Mouse (Mus musculus) Muller cell, postnatal 12 days (primary cell): ENCODE results near the gene S100a11.

Source experiments
- DNase-seq: peaks from one replicate; pipeline ENCODE4 v3.0.0-alpha.2; 2015; ENCODE audit errors: inconsistent ontology term

The S100a11 gene

DNA sequence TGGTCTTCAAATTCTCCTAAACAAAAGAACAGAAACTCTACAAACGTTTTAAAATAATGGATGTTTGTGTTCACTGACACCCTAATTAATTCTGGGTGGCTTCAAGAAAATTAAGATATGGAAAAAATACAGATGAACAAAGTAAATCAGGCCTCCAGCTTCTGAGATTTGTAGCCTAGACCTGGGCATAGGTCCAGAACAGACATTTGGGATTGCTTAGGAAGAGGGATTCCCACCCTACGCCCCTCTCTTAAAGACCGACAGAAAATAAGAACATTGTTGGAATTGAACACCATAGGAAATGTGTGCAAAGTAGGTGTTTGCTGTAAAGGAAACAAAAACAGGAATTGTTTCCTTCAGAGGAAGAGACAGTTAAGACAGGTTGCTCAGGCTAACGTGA, 37.2 kb downstream of the S100a11 start:
- no peak for DNase-seq

DNA sequence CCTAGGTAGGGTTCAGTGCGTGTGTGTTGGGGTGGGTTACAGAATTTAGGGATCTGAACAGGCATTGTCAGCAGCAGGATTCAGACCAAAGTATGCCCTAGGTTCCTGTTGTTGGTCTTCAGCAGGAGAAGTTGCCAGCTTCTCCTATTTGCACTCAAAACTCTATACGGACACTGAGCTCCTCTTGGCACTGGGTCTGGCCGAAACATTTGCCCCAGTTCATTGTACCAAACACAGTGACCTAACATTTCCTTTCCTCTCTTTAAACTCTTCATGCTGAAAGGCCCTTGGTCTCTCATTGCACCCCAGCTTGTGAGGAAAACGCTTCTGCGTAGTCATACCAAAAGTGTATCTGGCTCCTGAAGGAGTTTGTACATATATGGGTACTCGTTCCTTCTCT, 39.7 kb downstream of the S100a11 start:
- DNase-seq, result no peak

DNA sequence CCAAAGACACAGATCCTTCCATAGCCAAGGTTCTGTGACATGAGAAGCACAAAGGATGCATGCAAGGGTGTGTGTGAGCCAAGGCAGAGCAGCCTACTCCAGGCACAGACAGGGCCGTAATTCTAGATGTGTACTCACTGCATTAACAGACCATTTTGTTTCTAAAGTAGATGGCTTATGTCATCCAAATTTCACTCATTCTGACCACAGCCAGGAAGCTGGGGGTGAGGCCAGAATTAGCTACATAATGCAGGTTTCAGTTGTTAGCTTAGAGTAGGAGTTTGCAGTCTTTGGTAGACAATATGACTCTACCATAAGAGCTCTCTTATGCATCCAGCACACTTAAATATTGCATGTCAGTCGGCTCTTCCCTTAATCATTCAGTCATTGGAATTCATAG, 42.1 kb downstream of the S100a11 start:
- no peak for DNase-seq

DNA sequence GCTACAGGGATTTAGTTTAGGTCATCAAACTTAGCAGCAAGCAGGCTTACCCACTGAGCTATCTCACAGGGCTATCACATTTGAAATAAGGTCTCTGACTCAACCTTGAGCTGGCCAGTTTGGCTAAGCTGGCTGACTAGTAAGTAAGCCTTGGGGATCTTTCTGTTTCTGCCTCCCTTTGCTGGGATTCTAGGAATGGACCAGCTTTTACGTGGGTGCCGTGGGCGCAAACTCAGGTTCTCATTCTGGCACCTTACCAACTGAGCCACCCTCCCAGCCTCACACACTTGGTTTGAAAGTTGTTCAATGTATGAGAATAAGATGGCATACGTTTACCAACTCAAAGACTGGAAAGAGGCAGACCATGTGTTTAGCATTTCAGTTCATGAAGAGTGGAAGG, 42.9 kb downstream of the S100a11 start:
- DNase-seq, result no peak

DNA sequence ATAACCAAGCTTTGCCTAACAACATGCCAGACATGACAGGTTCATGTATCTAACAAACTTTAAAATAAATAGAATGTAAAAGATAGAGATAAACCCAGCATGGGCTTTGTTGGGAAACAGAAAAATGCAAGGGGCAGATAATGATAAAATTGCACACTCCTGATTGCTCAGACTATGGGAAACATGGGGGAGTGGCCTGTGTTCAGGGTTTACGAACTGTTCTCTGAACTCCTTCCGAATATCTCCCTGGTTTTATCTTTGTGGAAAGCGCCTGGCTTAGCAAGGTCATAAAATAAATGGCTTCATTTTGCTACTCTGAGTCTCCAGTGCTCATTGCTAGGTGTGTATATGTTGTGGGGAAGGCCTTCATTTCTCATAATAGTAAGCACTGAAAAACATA, 46.6 kb downstream of the S100a11 start:
- DNase-seq, result no peak

DNA sequence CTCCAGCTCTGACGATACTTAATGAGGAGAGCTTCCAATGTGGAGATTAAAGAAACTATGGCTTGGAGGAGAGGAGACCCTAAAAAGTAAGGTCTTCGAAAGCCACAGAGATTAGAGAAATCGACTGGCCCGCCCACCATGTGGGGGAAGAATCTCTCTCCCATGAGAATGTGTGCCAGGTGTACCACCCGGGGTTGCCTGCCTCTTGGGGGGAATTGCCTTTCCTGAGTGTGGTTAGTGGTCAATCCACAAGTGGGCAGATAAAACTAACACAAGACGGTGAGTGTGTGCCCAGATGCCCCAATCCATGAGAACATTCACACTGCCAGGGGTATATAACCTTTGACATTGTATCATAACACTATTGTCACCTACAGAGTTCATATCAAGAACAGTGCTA, 47.4 kb downstream of the S100a11 start:
- DNase-seq, result no peak

DNA sequence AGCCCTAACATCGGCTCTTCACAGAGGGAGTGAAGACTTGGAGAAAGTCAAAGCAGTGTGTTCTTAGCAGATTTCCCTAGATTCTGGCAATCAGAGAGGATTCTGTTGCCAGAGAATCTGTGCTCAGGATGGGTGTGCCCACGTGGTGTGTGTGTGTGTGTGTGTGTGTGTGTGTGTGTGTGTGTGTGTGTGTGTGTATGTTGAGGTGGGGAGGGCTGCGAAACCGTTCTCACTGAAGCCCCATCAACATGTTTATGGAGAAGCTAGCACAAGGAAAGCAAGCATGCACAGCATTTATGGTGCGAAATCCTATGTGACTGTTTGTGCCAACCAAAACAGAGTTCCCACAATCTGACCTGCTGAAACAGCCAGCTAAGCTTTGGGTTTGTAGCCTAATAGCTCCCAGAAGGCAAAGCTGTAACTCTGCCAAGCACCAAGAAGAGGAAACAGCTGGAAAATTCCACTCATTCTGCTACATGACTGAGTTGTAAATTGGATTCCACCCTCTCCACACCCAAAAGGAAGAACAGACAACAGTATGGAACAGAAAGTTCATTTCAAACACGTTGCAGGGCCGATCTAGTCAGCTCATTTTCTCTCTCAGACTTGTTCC, 48.2 kb downstream of the S100a11 start:
- DNase-seq, result peak; percentile 86

DNA sequence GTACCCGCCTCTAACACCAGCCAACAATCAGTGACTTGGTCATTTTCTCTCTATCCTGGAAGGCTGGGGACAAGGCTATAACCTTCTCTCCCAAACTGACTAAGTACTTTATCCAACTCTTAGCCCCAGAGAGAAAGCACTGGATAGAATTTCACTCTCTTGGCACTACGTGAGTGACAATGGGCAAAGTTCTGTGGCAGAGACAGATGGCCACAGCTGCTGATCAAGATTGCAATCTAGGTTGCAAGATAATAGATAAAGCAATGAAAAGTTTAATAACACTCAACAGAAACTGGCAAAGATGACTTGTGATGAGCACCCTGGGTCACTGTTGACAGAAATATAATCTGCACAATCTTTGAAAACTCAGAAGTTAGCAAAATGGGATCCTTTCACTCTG, 48.8 kb downstream of the S100a11 start:
- DNase-seq, result no peak

DNA sequence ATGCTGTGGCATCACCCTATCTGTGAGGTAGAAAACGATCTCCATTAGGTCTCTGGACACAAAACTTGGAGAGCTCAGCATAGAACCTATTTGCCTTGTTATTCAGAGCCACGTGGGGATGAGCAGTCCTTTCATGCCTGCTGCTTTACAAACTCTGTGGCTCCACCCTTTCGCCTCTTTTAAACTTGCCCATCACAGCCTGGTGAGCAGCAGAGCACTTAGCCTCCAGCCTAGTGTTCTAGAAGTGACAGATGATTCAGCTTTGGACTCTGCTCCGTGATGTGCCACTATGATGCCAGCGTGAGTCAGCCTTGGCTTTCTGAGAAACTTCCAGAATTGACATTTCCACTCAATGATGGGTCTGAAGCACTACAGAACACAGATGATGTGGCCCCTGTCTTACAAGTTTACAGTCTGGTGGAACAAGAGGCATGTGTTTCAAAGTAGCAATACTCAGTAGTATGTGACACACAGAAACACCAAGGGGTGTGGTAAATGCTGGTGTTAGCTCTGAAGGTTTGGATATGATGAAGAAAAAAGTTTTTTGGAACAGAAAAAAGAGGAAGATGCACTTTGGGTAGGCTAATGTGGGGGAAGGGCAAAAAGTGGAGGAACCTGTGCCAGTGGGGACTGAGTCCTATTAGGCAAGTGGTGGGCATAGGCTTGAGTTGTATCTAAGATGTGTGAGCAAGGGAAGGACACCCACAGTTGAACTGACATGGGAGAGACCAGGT, 51.9 kb downstream of the S100a11 start:
- DNase-seq, result peak; percentile 82
